Mouse (Mus musculus) spleen, postnatal 4 days (tissue): ENCODE results near the gene Csf3r.

ENCODE experiments used
- DNase-seq, 2 experiments: peaks; one replicate each; pipeline ENCODE4 v3.0.0; 2022; ENCODE audit warnings: low spot score in 2 of 2

Gene Csf3r

GRCm38 (mm10) chr4:126057207-126058133 is 33.1 kb downstream of the Csf3r start:
- no peak for DNase-seq

DNA sequence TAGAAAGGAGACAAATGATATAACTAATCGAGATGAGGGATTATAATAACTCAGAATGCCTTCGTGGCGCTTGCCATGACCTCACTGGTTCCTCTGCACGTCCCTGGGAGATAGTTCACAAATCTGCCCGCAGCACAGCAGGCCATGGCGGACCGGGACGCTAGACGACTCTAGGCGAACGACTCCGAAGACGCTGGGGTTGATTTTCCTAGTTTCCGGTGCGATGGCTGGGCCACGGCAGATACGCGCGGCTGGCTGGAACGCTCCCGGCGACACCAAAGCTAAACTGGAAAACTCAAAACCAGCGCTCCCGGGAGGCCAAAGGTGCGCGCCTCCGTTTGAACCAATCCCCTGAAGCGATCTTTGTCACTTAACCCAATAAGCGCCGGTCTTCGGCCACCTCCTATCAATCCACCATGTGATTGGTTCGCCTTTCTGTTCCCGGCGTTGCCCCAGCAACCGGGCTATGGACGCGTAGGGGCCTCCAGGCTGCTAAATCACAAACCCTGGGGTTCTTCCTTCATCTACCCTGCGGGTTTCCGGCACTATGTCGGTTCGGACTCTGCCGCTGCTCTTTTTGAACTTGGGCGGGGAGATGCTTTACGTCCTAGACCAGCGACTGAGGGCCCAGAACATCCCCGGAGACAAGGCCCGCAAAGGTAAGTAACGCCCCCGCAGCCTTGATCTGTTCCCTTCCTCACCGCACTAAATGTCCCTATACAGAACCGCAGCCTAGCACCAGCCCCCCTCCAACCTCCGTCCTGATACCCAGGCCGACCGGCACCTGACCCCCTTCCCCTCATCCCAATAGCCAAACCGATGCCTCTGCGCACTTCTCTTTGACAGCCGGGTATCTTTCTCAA is 34.0 kb downstream of the Csf3r start, which contains the start of gene Oscp1:
Gene Oscp1 (plus strand): TSS at position 432 of the 863 bp plus-strand sequence.
- DNase-seq = peak; percentile 86 to 91

DNA sequence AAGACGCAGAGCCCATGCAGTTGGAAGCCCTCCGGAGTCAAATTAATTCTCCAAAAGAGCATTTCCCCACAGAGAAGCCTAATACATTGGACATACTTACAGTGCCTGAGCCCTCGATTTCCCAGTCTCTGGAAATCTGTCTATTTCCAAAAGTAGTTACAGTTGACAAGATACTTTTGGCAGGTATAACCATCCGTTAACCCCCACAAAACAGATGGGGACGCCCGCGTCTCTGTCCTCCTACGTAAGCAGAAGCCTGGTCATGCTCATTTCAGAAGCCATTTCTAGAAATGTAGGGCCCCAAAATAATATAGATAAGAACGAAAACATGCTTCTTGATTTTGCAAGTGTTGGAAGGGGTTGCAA is 34.6 kb downstream of the Csf3r start:
- no peak for DNase-seq

DNA sequence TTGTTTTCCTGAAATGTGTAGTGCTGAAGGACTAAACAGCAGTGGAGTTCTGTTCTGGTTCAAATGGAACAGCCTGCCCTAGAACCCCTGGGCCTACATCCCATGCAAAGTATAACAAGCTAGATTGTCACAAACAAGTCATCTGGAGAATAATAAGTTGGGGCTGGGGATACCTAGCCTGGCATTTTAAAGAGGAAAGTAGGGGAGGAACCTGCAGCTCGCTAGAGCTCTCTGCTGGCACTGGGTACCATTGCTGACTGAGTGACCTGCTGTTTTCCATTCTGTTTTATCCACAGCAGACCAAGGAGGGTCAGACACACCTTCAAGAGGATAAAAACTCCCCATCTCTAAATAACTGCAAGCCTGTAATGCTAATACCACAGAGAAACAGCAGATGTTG is 38.5 kb downstream of the Csf3r start:
- DNase-seq = no peak

- no peak for DNase-seq
Observed at GRCm38 (mm10) chr4:126065241-126065640, 40.9 kb downstream of the Csf3r start.

GRCm38 (mm10) chr4:126067401-126068077 is 43.2 kb downstream of the Csf3r start:
- DNase-seq = no peak

GRCm38 (mm10) chr4:126068842-126069241 is 44.5 kb downstream of the Csf3r start:
- DNase-seq = no peak

DNA sequence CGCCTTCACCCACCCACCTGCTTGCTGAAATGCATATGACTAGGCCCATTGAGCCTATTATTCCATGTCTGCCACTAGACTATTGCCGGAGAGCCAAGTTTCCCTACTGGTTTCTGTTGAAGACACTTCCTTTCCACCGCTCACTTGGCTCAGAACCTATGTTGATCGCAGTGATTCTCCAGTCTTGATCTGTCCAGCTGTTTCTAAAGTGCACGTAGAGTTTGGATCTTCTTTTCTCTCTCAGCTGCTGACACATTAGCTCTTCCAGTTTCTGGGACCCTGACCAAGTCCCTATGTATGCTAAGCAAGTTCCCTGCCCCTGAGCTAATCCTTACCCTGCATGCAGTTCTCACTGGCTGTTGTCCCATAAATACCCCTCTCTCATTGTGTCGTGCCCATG is 53.5 kb downstream of the Csf3r start:
- no peak for DNase-seq

DNA sequence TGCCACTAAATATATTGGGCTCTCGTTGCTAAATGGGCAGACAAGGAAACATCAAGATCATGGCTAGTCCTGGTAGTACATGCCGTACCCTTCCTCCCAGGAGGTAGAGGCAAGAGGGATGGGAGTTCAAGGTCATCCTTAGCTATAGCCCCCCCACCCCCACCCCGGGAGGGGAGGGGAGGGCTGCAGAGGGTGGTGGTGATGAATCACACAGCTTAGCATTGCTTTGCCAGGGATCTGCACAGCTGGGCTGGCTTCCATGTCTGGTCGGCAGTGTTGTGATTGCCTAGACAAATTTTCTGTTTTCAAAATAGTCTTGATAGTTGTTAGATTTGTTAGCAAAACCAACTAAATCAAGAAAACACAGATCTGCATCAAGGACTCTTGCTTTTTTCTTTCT is 54.9 kb downstream of the Csf3r start:
- DNase-seq = no peak

DNA sequence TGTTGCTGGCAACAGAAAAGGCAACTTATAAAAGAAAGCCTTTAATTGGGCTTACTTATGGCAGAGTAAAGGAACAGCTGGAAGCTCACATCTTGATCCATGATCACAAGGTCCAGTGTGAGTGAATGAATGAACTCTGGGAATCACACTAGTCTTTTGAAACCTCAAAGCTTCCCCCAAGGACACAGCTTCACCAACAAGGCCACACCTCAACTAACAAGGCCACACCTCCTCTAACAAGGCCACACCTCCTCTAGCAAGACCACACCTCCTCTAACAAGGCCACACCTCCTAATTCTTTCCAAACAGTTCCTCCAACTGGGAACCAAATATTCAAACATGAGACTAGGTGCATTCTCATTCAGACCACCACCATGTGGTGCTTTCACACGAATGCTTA is 57.3 kb downstream of the Csf3r start:
- DNase-seq = no peak

GRCm38 (mm10) chr4:126083021-126083420 is 58.7 kb downstream of the Csf3r start:
- no peak for DNase-seq

- DNase-seq = no peak
Observed at GRCm38 (mm10) chr4:126084382-126084781, 60.0 kb downstream of the Csf3r start.

- DNase-seq = peak; percentile 80 to 92
Observed at GRCm38 (mm10) chr4:126085996-126086576, 61.7 kb downstream of the Csf3r start.

DNA sequence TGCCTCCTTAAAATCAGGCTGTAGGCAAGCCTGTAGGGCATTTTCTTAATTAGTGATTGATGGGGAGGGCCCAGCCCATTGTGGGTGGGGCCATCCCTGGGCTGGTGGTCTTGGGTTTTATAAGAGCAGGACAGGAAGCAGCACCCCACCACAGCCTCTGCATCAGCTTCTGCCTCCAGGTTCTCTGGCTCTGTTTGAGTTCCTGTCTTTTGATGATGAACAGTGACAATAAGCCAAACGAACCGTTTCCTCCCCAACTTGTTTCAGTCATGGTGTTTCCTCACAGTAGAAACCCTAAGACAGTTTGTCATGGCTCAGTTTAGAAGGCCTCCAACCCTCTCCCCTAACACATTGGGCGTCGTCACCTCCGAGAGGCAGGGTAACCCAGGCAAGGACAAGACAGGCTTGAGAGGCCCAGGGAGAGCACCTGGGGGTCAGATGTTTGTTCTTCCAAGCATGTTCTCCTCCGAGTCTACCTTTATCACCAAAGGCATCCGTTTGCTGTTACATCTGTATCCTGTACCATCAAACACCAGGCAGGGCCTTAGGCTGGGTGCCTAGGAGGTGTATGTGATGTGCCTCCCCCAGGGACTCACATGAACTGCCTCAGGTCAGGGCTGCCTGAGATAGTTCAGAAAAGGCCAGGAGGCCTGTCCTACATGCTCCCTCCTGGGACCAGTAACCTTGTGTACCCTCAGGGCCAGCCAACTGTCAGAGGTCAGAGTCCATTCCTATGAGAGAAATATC is 65.9 kb downstream of the Csf3r start:
- DNase-seq = no peak

GRCm38 (mm10) chr4:126090848-126091124 is 66.4 kb downstream of the Csf3r start:
- DNase-seq = no peak

GRCm38 (mm10) chr4:126091873-126092272 is 67.5 kb downstream of the Csf3r start:
- no peak for DNase-seq
